Mouse (Mus musculus): ENCODE measurements at regions not wholly inside any gene's neighbourhood (a gene's known extent, or its start where the extent isn't known, plus 50 kb on each side); places are given as distances from the start of the nearest gene placed in this dataset.

- Histone ChIP-seq H3K4me2 (ENCODE audit: low read depth, low read length, poor library complexity, severe bottlenecking) (no peak overlapping the region), H3K36me3 (ENCODE audit: insufficient read depth, low read length) (no peaks in the 10 kb centered on the region), H3K9ac (replicated peaks; ENCODE audit: low read length, poor library complexity, severe bottlenecking) (no peak overlapping the region), H3K27ac (ENCODE audit: low read depth, low read length) (no peak overlapping the region; the same call in 1 of the 2 replicates), H3K4me1 (ENCODE audit: insufficient read depth, low read length) (no peaks in the 10 kb centered on the region), H3K27me3 (ENCODE audit: insufficient read depth, low read length) (no peaks in the 10 kb centered on the region), H3K4me3 (ENCODE audit: low read depth, low read length) (no peak overlapping the region), H3K9me3 (ENCODE audit: low read length) (no peaks in the 10 kb centered on the region)
- WGBS, result 89% methylated on average over 3 of the region's 3 CpGs
- TF ChIP-seq CTCF (IDR thresholded peaks at IDR 0.05), result no peak
- DNase-seq (ENCODE audit: low spot score) (no peak), ATAC-seq (ENCODE audit: low FRiP score) (no peak)
These were observed 225.0 kb upstream of the N6amt1 start for GRCm38 (mm10) chr16:87129021-87129420.

GRCm38 (mm10) chr16:87128230-87128629 lies 225.8 kb upstream of the N6amt1 start:
- DNase-seq (ENCODE audit: low spot score) (peak; percentile 42), ATAC-seq (ENCODE audit: low FRiP score) (peak; percentile 57; the same call in 1 of the 2 replicates)
- 53% methylated on average over 13 of the region's 13 CpGs for WGBS
- H3K36me3 ChIP-seq (ENCODE audit: insufficient read depth, low read length), result no peaks in the 10 kb centered on the region
- no peak overlapping the region for H3K9ac ChIP-seq (replicated peaks; ENCODE audit: low read length, poor library complexity, severe bottlenecking)
- no peak overlapping the region for H3K27ac ChIP-seq (ENCODE audit: low read depth, low read length)
- no peaks in the 10 kb centered on the region for H3K27me3 ChIP-seq (ENCODE audit: insufficient read depth, low read length)
- TF ChIP-seq CTCF (IDR thresholded peaks at IDR 0.05), result no peak
- H3K9me3 ChIP-seq (ENCODE audit: low read length), result no peaks in the 10 kb centered on the region
- peak overlapping the region; percentile 17; the same call in 1 of the 2 replicates for H3K4me3 ChIP-seq (ENCODE audit: low read depth, low read length)
- peak overlapping the region; percentile 10 for H3K4me2 ChIP-seq (ENCODE audit: low read depth, low read length, poor library complexity, severe bottlenecking)
- H3K4me1 ChIP-seq (ENCODE audit: insufficient read depth, low read length), result no peaks in the 10 kb centered on the region

- ATAC-seq (ENCODE audit: low FRiP score) (no peak), DNase-seq (ENCODE audit: low spot score) (no peak)
- Histone ChIP-seq H3K9me3 (ENCODE audit: low read length) (no peaks in the 10 kb centered on the region), H3K4me2 (ENCODE audit: low read depth, low read length, poor library complexity, severe bottlenecking) (no peak overlapping the region), H3K4me3 (ENCODE audit: low read depth, low read length) (no peak overlapping the region), H3K27ac (ENCODE audit: low read depth, low read length) (no peak overlapping the region), H3K9ac (replicated peaks; ENCODE audit: low read length, poor library complexity, severe bottlenecking) (no peak overlapping the region), H3K27me3 (ENCODE audit: insufficient read depth, low read length) (no peaks in the 10 kb centered on the region), H3K36me3 (ENCODE audit: insufficient read depth, low read length) (no peaks in the 10 kb centered on the region), H3K4me1 (ENCODE audit: insufficient read depth, low read length) (no peaks in the 10 kb centered on the region)
- TF ChIP-seq CTCF (IDR thresholded peaks at IDR 0.05), result no peak
- WGBS, result 89% methylated on average over 7 of the region's 7 CpGs
These were observed 229.5 kb upstream of the N6amt1 start for GRCm38 (mm10) chr16:87124519-87124918.

- Histone ChIP-seq H3K27ac (ENCODE audit: low read depth, low read length) (no peak overlapping the region), H3K27me3 (ENCODE audit: insufficient read depth, low read length) (no peaks in the 10 kb centered on the region), H3K4me1 (ENCODE audit: insufficient read depth, low read length) (no peaks in the 10 kb centered on the region), H3K36me3 (ENCODE audit: insufficient read depth, low read length) (no peaks in the 10 kb centered on the region), H3K9me3 (ENCODE audit: low read length) (no peaks in the 10 kb centered on the region), H3K4me3 (ENCODE audit: low read depth, low read length) (no peak overlapping the region), H3K4me2 (ENCODE audit: low read depth, low read length, poor library complexity, severe bottlenecking) (no peak overlapping the region), H3K9ac (replicated peaks; ENCODE audit: low read length, poor library complexity, severe bottlenecking) (no peak overlapping the region)
- WGBS, result 75% methylated on average over 2 of the region's 2 CpGs
- TF ChIP-seq CTCF (IDR thresholded peaks at IDR 0.05), result no peak
- DNase-seq (ENCODE audit: low spot score) (no peak), ATAC-seq (ENCODE audit: low FRiP score) (no peak)
These were observed 250.4 kb upstream of the N6amt1 start for GRCm38 (mm10) chr16:87103599-87103998.

GRCm38 (mm10) chr16:87102057-87102456 lies 251.9 kb upstream of the N6amt1 start:
- DNase-seq (ENCODE audit: low spot score), result no peak
- H3K4me2 ChIP-seq (ENCODE audit: low read depth, low read length, poor library complexity, severe bottlenecking), result no peak overlapping the region
- H3K4me1 ChIP-seq (ENCODE audit: insufficient read depth, low read length), result no peaks in the 10 kb centered on the region

GRCm38 (mm10) chr16:87092011-87092410 lies 262.0 kb upstream of the N6amt1 start:
- Histone ChIP-seq H3K9ac (replicated peaks; ENCODE audit: low read length, poor library complexity, severe bottlenecking) (no peak overlapping the region), H3K36me3 (ENCODE audit: insufficient read depth, low read length) (no peaks in the 10 kb centered on the region), H3K27me3 (ENCODE audit: insufficient read depth, low read length) (no peaks in the 10 kb centered on the region), H3K4me3 (ENCODE audit: low read depth, low read length) (no peak overlapping the region), H3K9me3 (ENCODE audit: low read length) (no peaks in the 10 kb centered on the region), H3K27ac (ENCODE audit: low read depth, low read length) (no peak overlapping the region), H3K4me2 (ENCODE audit: low read depth, low read length, poor library complexity, severe bottlenecking) (no peak overlapping the region), H3K4me1 (ENCODE audit: insufficient read depth, low read length) (no peaks in the 10 kb centered on the region)
- DNase-seq (ENCODE audit: low spot score) (no peak), ATAC-seq (ENCODE audit: low FRiP score) (no peak)
- TF ChIP-seq CTCF (IDR thresholded peaks at IDR 0.05), result no peak
- WGBS, result 78% methylated on average over 2 of the region's 2 CpGs

More at GRCm38 (mm10) chr16:87102057-87102456, 251.9 kb upstream of the N6amt1 start:
- Histone ChIP-seq H3K9me3 (ENCODE audit: low read length) (no peaks in the 10 kb centered on the region), H3K4me3 (ENCODE audit: low read depth, low read length) (no peak overlapping the region), H3K27ac (ENCODE audit: low read depth, low read length) (no peak overlapping the region), H3K27me3 (ENCODE audit: insufficient read depth, low read length) (no peaks in the 10 kb centered on the region), H3K36me3 (ENCODE audit: insufficient read depth, low read length) (no peaks in the 10 kb centered on the region), H3K9ac (replicated peaks; ENCODE audit: low read length, poor library complexity, severe bottlenecking) (no peak overlapping the region)
- no peak for TF ChIP-seq CTCF (IDR thresholded peaks at IDR 0.05)
- no peak for ATAC-seq (ENCODE audit: low FRiP score)

Data from midbrain, postnatal 0 days (tissue).